Mouse (Mus musculus) midbrain, embryonic 11.5 days (tissue): Measurements from ENCODE around the gene Hoxa9. TPM values are rescaled to one million over a fixed set of nuclear protein-coding genes. Genes with fewer than 3 reads are reported as not detected.

Source experiments
- ATAC-seq: fragments of 200-750 bp; cut with Nextera tagmentation; 2 replicates; pipeline ENCODE4 v1.8.0; 2017; ENCODE audit warnings: moderate TSS enrichment, moderate library complexity; ENCODE audit not compliant: low FRiP score
- DNase-seq: peaks from one replicate; pipeline ENCODE4 v3.0.0; 2015; ENCODE audit warnings: low spot score; ENCODE audit errors: missing footprints
- H3K27ac ChIP-seq: fragments of 300-500 bp; sonication (generic); 2 replicates; pipeline ENCODE4 v1.5.1; 2014; ENCODE audit warnings: low read depth, low read length
- H3K27me3 ChIP-seq: fragments of 300-500 bp; sonication (generic); 2 replicates; pipeline ENCODE4 v1.6.1; 2014; ENCODE audit warnings: mild to moderate bottlenecking, low read length, moderate library complexity, mixed read lengths; ENCODE audit not compliant: control insufficient read depth, insufficient read depth
- H3K36me3 ChIP-seq: fragments of 300-500 bp; sonication (generic); 2 replicates; pipeline ENCODE4 v1.6.1; 2014; ENCODE audit warnings: mild to moderate bottlenecking, low read length, moderate library complexity, mixed read lengths; ENCODE audit not compliant: control insufficient read depth, insufficient read depth
- H3K4me1 ChIP-seq: fragments of 300-500 bp; sonication (generic); 2 replicates; pipeline ENCODE4 v1.6.1; 2014; ENCODE audit warnings: low read length; ENCODE audit not compliant: control insufficient read depth, insufficient read depth
- H3K4me2 ChIP-seq: fragments of 300-500 bp; sonication (generic); 2 replicates; pipeline ENCODE4 v1.6.1; 2014; ENCODE audit warnings: mild to moderate bottlenecking, moderate library complexity
- H3K4me3 ChIP-seq: fragments of 300-500 bp; sonication (generic); 2 replicates; pipeline ENCODE4 v1.5.1; 2014; ENCODE audit warnings: low read depth, low read length
- H3K9ac ChIP-seq: fragments of 300-500 bp; sonication (generic); 2 replicates; pipeline ENCODE4 v1.6.1; 2014; ENCODE audit warnings: low read length
- H3K9me3 ChIP-seq: fragments of 300-500 bp; sonication (generic); 2 replicates; pipeline ENCODE4 v1.6.1; 2016; ENCODE audit warnings: low read length; ENCODE audit not compliant: control insufficient read depth
- WGBS: fragments of 180-500 bp; shearing (Covaris S2); extraction: QIAGEN DNeasy Blood & Tissue Kit; methylation state at CpG from one replicate; pipeline ENCODE4 v1.1.7; 2014; 5-methylcytosine and 5-hydroxymethylcytosine counted together
- polyA plus RNA-seq: library from polyadenylated mRNA; unstranded; fragments of >200 nt; fragmentation: Nextera tagmentation; extraction: Ambion mirVana; gene quantifications from 2 replicates; pipeline ENCODE4 v1.2.1, GENCODE M21; 2014

The Hoxa9 gene
- polyA plus RNA-seq, 1 experiment from 2014 or later = not detected

GRCm38 (mm10) chr6:52233546-52234427 is 2.9 kb upstream of the Hoxa9 start:
- Histone ChIP-seq H3K4me3 (no peak overlapping the region), H3K36me3 (no peaks in the 10 kb centered on the region), H3K27ac (no peak overlapping the region), H3K9ac (no peak overlapping the region), H3K9me3 (no peaks in the 10 kb centered on the region), H3K27me3 (peaks cover 95% of the 10 kb centered on the region), H3K4me1 (no peaks in the 10 kb centered on the region; the same call in 1 of the 2 replicates), H3K4me2 (no peak overlapping the region)
- no peak for ATAC-seq
- DNase-seq = no peak
- 1% methylated on average over 69 of the region's 70 CpGs for WGBS

- Histone ChIP-seq H3K9me3 (no peaks in the 10 kb centered on the region), H3K4me3 (no peak overlapping the region), H3K4me2 (no peak overlapping the region), H3K27ac (no peak overlapping the region), H3K27me3 (peaks cover 94% of the 10 kb centered on the region), H3K36me3 (no peaks in the 10 kb centered on the region), H3K9ac (no peak overlapping the region), H3K4me1 (no peaks in the 10 kb centered on the region; the same call in 1 of the 2 replicates)
- DNase-seq (peak; percentile 97), ATAC-seq (no peak)
- WGBS = under 1% methylated on average over 23 of the region's 23 CpGs
Observed at GRCm38 (mm10) chr6:52232984-52233545, 2.2 kb upstream of the Hoxa9 start.

- Histone ChIP-seq H3K4me3 (no peak overlapping the region), H3K9me3 (no peaks in the 10 kb centered on the region), H3K27me3 (peaks cover 93% of the 10 kb centered on the region), H3K36me3 (no peaks in the 10 kb centered on the region), H3K27ac (no peak overlapping the region), H3K4me1 (no peaks in the 10 kb centered on the region; the same call in 1 of the 2 replicates), H3K4me2 (no peak overlapping the region), H3K9ac (no peak overlapping the region)
- WGBS = 1% methylated on average over 18 of the region's 18 CpGs
- peak; percentile 97 for DNase-seq
- no peak for ATAC-seq
Observed at GRCm38 (mm10) chr6:52232568-52232965, 1.7 kb upstream of the Hoxa9 start.

GRCm38 (mm10) chr6:52231885-52232567 is 1.1 kb upstream of the Hoxa9 start:
- no peaks in the 10 kb centered on the region; the same call in 1 of the 2 replicates for H3K4me1 ChIP-seq
- 1% methylated on average over 18 of the region's 18 CpGs for WGBS
- no peak overlapping the region for H3K4me2 ChIP-seq
- H3K36me3 ChIP-seq = no peaks in the 10 kb centered on the region
- peak; percentile 96 for DNase-seq
- no peak overlapping the region for H3K4me3 ChIP-seq
- ATAC-seq = no peak
- no peak overlapping the region for H3K27ac ChIP-seq
- no peak overlapping the region for H3K9ac ChIP-seq
- peaks cover 93% of the 10 kb centered on the region for H3K27me3 ChIP-seq
- H3K9me3 ChIP-seq = no peaks in the 10 kb centered on the region

- 3% methylated on average over 44 of the region's 44 CpGs for WGBS
- Histone ChIP-seq H3K4me2 (no peak overlapping the region), H3K27me3 (peaks cover 93% of the 10 kb centered on the region), H3K9me3 (no peaks in the 10 kb centered on the region), H3K9ac (no peak overlapping the region), H3K4me1 (no peaks in the 10 kb centered on the region; the same call in 1 of the 2 replicates), H3K27ac (no peak overlapping the region), H3K4me3 (no peak overlapping the region), H3K36me3 (no peaks in the 10 kb centered on the region)
- ATAC-seq = no peak
- DNase-seq = no peak
Observed at GRCm38 (mm10) chr6:52229558-52230416, 1.1 kb downstream of the Hoxa9 start.

GRCm38 (mm10) chr6:52228475-52229465 is 2.1 kb downstream of the Hoxa9 start:
- ATAC-seq (no peak), DNase-seq (peak; percentile 97)
- Histone ChIP-seq H3K36me3 (no peaks in the 10 kb centered on the region), H3K27ac (no peak overlapping the region), H3K27me3 (peaks cover 93% of the 10 kb centered on the region), H3K4me3 (no peak overlapping the region), H3K9me3 (no peaks in the 10 kb centered on the region), H3K4me2 (no peak overlapping the region), H3K4me1 (no peaks in the 10 kb centered on the region), H3K9ac (no peak overlapping the region)
- WGBS = 1% methylated on average over 38 of the region's 38 CpGs

- Histone ChIP-seq H3K4me2 (no peak overlapping the region), H3K9ac (no peak overlapping the region), H3K36me3 (no peaks in the 10 kb centered on the region), H3K9me3 (no peaks in the 10 kb centered on the region), H3K4me1 (no peaks in the 10 kb centered on the region), H3K27me3 (peaks cover 93% of the 10 kb centered on the region), H3K27ac (no peak overlapping the region), H3K4me3 (no peak overlapping the region)
- peak; percentile 93 for DNase-seq
- WGBS = 3% methylated on average over 11 of the region's 11 CpGs
- ATAC-seq = no peak
Observed at GRCm38 (mm10) chr6:52227470-52228222, 3.2 kb downstream of the Hoxa9 start.
